Mouse (Mus musculus): ENCODE measurements around the gene Spink4.

- no peak for TF ChIP-seq CHD2 (IDR thresholded peaks at IDR 0.05; ENCODE audit: low read depth, low read length)
- no peak for TF ChIP-seq ZNF384 (IDR thresholded peaks at IDR 0.05; ENCODE audit: low read depth, low read length)
- TF ChIP-seq MAFK (IDR thresholded peaks at IDR 0.05; ENCODE audit: insufficient read depth, low read depth, low read length): no peak
Measured at GRCm38 (mm10) chr4:40883200-40883599, 36.7 kb upstream of the Spink4 start.

Data from ES-E14 (cell line).